Mouse (Mus musculus) T-helper 1 cell (primary cell): ENCODE results near the gene Gnb1.

Source experiments
- in situ Hi-C: fragments of 300-600 bp; cut with MboI, MseI; formaldehyde crosslinking; loops from one replicate; pipeline ENCODE4 v1.15.1; 2025; ENCODE audit warnings: high pct_unique_total_duplicates

Gnb1 gene

GRCm38 (mm10) chr4:155482733-155483540 lies 8.2 kb upstream of the Gnb1 start:
- in situ Hi-C loops, result loop anchor here (5.0 kb wide), 1 partner anchor 94 kb away; no protein-coding TSS in a partner anchor

- in situ Hi-C loops, result no loop called here
These were observed 5.6 kb upstream of the Gnb1 start for GRCm38 (mm10) chr4:155485521-155485920.

GRCm38 (mm10) chr4:155487746-155488145 lies 3.4 kb upstream of the Gnb1 start:
- in situ Hi-C loops, result no loop called here

GRCm38 (mm10) chr4:155488232-155489025 lies 2.7 kb upstream of the Gnb1 start:
- in situ Hi-C loops, result no loop called here

- in situ Hi-C loops, result no loop called here
These were observed 1.8 kb upstream of the Gnb1 start for GRCm38 (mm10) chr4:155489101-155489970.

- in situ Hi-C loops, result no loop called here
These were observed 705 bp upstream of the Gnb1 start for GRCm38 (mm10) chr4:155490456-155490855.

- in situ Hi-C loops, result no loop called here
These were observed 469 bp downstream of the Gnb1 start for GRCm38 (mm10) chr4:155491529-155492130.

GRCm38 (mm10) chr4:155492131-155492633 lies 1.0 kb downstream of the Gnb1 start:
- in situ Hi-C loops, result no loop called here

GRCm38 (mm10) chr4:155494891-155495290 lies 3.7 kb downstream of the Gnb1 start:
- in situ Hi-C loops, result no loop called here

GRCm38 (mm10) chr4:155497963-155498362 lies 6.8 kb downstream of the Gnb1 start:
- in situ Hi-C loops, result no loop called here

- in situ Hi-C loops, result no loop called here
These were observed 10.0 kb downstream of the Gnb1 start for GRCm38 (mm10) chr4:155501126-155501525.

GRCm38 (mm10) chr4:155505067-155505466 lies 13.9 kb downstream of the Gnb1 start:
- in situ Hi-C loops, result no loop called here

GRCm38 (mm10) chr4:155505671-155506295 lies 14.6 kb downstream of the Gnb1 start:
- in situ Hi-C loops, result no loop called here

GRCm38 (mm10) chr4:155508614-155509013 lies 17.5 kb downstream of the Gnb1 start:
- in situ Hi-C loops, result no loop called here

GRCm38 (mm10) chr4:155510981-155511380 lies 19.8 kb downstream of the Gnb1 start:
- in situ Hi-C loops, result no loop called here

GRCm38 (mm10) chr4:155514810-155515209 lies 23.6 kb downstream of the Gnb1 start:
- in situ Hi-C loops, result loop anchor here (5.0 kb wide), 1 partner anchor 42 kb away; no protein-coding TSS in a partner anchor

GRCm38 (mm10) chr4:155517948-155518517 lies 26.9 kb downstream of the Gnb1 start:
- in situ Hi-C loops, result loop anchor here (5.0 kb wide), 1 partner anchor 39 kb away; no protein-coding TSS in a partner anchor

GRCm38 (mm10) chr4:155522327-155522726 lies 31.2 kb downstream of the Gnb1 start:
- in situ Hi-C loops, result no loop called here

GRCm38 (mm10) chr4:155525751-155526150 lies 34.6 kb downstream of the Gnb1 start:
- in situ Hi-C loops, result no loop called here

- in situ Hi-C loops, result no loop called here
These were observed 38.1 kb downstream of the Gnb1 start for GRCm38 (mm10) chr4:155529294-155529693.
